Mouse (Mus musculus): ENCODE measurements around the gene Tagap. TPM values are rescaled to one million over a fixed set of nuclear protein-coding genes. Genes with fewer than 3 reads are reported as not detected.

Tagap gene
- polyA plus RNA-seq (2015; fragmentation: Nextera tagmentation; extraction: Ambion mirVana): 0.51 and 0.84 TPM in 2 replicates

DNA sequence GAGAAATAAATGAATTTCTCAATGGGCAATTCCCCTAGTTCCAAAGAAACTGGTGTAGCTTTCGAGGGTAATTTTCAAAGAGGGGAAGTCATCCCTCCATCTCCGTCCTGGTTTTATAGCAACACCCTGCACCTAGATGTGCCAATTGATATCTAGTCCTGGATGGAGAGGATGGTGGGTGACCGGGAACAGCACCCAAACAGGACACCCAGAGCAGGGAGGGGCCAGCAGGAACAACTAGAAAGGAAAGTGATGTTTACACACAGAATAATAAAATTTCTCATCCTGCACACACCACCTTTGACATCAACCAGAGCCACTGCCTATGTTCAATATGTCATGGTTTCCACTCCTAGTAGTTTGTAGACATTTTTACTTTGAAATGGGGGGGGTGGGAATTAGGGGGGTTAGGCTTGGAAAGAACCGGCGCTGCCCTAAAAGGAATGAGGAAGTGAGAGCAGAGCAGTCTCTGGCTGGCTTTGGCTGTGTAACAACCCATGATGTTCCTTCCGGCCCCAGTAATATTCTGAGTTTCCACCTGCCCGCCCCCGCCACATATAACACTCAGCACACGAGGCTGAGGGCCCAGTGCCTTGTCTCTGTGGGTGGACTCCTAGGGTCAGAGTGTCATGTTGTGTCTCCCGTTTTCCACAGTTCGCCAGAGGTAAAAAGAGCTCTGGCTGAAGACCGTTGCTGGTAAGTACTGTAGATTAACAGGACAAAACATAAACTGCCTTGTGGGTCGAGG lies at the start of gene Tagap:
Tagap (plus strand) TSS at position 588 of the 748 bp plus-strand sequence.
- Histone ChIP-seq H3K27ac (0 out of 2 replicates have a peak within 1 kb of the TSS, but pooled peaks have one; percentile 20), H3K36me3 (no peaks in the 10 kb centered on the region), H3K4me2 (peak within 1 kb of the TSS; percentile 33; the same call in 1 of the 2 replicates), H3K9me3 (replicated peaks) (no peaks in the 10 kb centered on the region), H3K4me3 (replicated peaks) (no peak within 1 kb of the TSS), H3K9ac (no peak within 1 kb of the TSS), H3K4me1 (peaks cover 15% of the 10 kb centered on the region; the same call in 1 of the 2 replicates), H3K27me3 (no peaks in the 10 kb centered on the region)
- no peak for ATAC-seq (replicated peaks; ENCODE audit: low FRiP score)
- WGBS: 36% methylated on average over 13 of the region's 13 CpGs

- no peaks in the 10 kb centered on the region for H3K36me3 ChIP-seq
- H3K4me2 ChIP-seq: no peak overlapping the region
- peaks cover 26% of the 10 kb centered on the region for H3K4me1 ChIP-seq
- 83% methylated on average over 13 of the region's 13 CpGs for WGBS
- 0 out of 2 replicates have a peak overlapping the region, but pooled peaks have one; percentile 56 for H3K27ac ChIP-seq
- no peak overlapping the region for H3K4me3 ChIP-seq (replicated peaks)
- no peaks in the 10 kb centered on the region for H3K9me3 ChIP-seq (replicated peaks)
- no peak for ATAC-seq (replicated peaks; ENCODE audit: low FRiP score)
- H3K9ac ChIP-seq: no peak overlapping the region
- no peaks in the 10 kb centered on the region for H3K27me3 ChIP-seq
These were observed 49.3 kb upstream of the Tagap start for GRCm38 (mm10) chr17:7876541-7876940.

DNA sequence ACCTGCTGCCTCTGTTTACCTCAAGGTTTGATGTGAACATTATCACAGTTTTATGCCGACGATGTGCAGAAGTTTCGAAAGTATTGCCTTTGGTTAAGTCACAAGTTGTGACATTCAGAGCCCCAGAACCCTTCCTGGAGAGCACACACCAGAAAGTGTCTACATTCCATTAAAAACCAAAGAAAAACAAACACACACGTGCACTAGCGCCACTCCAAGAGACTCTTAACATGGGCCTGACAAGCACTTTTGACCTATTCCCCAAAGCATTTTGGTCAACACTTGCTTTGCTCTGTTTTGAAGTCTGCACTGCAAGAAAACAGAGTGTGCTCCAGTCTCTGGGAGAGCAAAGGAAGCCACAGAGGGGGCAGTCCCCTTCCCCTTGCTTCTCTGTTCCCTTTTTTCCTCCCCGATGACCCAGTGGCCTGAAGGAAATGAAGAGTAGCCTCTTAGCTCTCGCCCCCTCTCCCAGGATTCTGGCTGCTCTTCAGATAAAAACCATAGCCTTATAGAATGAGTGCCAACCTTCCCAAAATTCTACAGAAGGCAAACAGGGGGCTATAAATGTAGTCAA lies 48.5 kb upstream of the Tagap start:
- no peaks in the 10 kb centered on the region for H3K27me3 ChIP-seq
- WGBS: 48% methylated on average over 7 of the region's 7 CpGs

DNA sequence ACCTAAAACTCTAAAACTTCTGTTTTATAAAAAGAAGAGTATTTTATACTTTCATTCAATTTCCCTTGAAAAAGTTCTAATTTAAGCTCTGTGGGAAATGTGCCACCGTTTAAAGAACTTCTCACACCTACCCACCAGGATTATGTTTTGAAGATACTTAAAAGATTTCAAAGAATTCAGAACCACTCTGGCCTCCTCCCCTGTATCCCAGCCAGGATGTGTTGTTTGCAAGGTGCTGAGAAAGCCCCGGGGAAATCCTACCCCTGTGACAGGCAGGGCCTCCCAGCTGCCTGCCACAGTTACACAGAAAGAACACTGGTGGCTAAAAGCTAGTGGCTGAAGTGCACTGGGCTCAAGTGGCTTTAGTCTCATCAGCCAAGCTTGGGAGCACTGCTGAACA lies 47.9 kb upstream of the Tagap start:
- Histone ChIP-seq H3K9me3 (replicated peaks) (no peaks in the 10 kb centered on the region), H3K27me3 (no peaks in the 10 kb centered on the region), H3K4me2 (no peak overlapping the region), H3K4me3 (replicated peaks) (no peak overlapping the region), H3K9ac (no peak overlapping the region), H3K4me1 (peaks cover 23% of the 10 kb centered on the region), H3K27ac (no peak overlapping the region), H3K36me3 (no peaks in the 10 kb centered on the region)
- ATAC-seq (replicated peaks; ENCODE audit: low FRiP score): no peak
- 42% methylated on average over 2 of the region's 2 CpGs for WGBS

More for the DNA sequence above, 48.5 kb upstream of the Tagap start:
- Histone ChIP-seq H3K4me2 (no peak overlapping the region), H3K9ac (no peak overlapping the region), H3K4me1 (peaks cover 23% of the 10 kb centered on the region), H3K36me3 (no peaks in the 10 kb centered on the region), H3K9me3 (replicated peaks) (no peaks in the 10 kb centered on the region), H3K27ac (no peak overlapping the region), H3K4me3 (replicated peaks) (no peak overlapping the region)
- no peak for ATAC-seq (replicated peaks; ENCODE audit: low FRiP score)

- WGBS: 78% methylated on average over 4 of the region's 4 CpGs
- Histone ChIP-seq H3K9ac (no peak overlapping the region), H3K4me2 (no peak overlapping the region), H3K27ac (no peak overlapping the region), H3K4me3 (replicated peaks) (no peak overlapping the region), H3K27me3 (no peaks in the 10 kb centered on the region), H3K9me3 (replicated peaks) (no peaks in the 10 kb centered on the region), H3K36me3 (no peaks in the 10 kb centered on the region), H3K4me1 (peaks cover 23% of the 10 kb centered on the region)
- no peak for ATAC-seq (replicated peaks; ENCODE audit: low FRiP score)
These were observed 46.3 kb upstream of the Tagap start for GRCm38 (mm10) chr17:7879529-7879928.

- H3K36me3 ChIP-seq: no peaks in the 10 kb centered on the region
- H3K9ac ChIP-seq: no peak overlapping the region
- no peak overlapping the region for H3K27ac ChIP-seq
- H3K4me1 ChIP-seq: no peaks in the 10 kb centered on the region; the same call in 1 of the 2 replicates
- no peak overlapping the region for H3K4me2 ChIP-seq
- no peaks in the 10 kb centered on the region for H3K27me3 ChIP-seq
- no peak overlapping the region for H3K4me3 ChIP-seq (replicated peaks)
- 93% methylated on average over 11 of the region's 11 CpGs for WGBS
- no peak for ATAC-seq (replicated peaks; ENCODE audit: low FRiP score)
- H3K9me3 ChIP-seq (replicated peaks): no peaks in the 10 kb centered on the region
These were observed 42.7 kb upstream of the Tagap start for GRCm38 (mm10) chr17:7883126-7883525.

DNA sequence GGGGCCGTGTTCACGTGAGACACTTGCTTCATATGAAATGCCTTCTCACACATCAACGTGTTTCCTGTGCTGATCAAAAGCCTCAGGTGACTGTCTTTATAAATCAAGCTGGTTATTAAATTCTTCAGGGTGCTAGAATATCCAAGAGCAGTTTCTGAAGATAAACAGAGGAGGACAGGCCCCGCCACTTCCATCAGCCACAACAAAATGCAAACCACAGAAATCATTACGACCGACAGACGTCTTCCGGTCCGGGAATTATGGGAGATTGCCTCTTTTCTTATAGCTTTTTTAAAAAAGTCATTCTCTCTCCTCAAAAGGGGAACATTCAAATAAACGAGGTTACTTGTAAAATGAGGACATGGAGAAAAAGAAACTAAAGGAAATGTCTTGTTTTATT lies 41.2 kb upstream of the Tagap start:
- Histone ChIP-seq H3K4me3 (replicated peaks) (no peak overlapping the region), H3K9me3 (replicated peaks) (no peaks in the 10 kb centered on the region), H3K27ac (no peak overlapping the region), H3K36me3 (no peaks in the 10 kb centered on the region), H3K9ac (no peak overlapping the region), H3K4me2 (no peak overlapping the region), H3K4me1 (no peaks in the 10 kb centered on the region), H3K27me3 (no peaks in the 10 kb centered on the region)
- 84% methylated on average over 10 of the region's 10 CpGs for WGBS
- no peak for ATAC-seq (replicated peaks; ENCODE audit: low FRiP score)

- Histone ChIP-seq H3K9me3 (replicated peaks) (no peaks in the 10 kb centered on the region), H3K36me3 (no peaks in the 10 kb centered on the region), H3K4me2 (no peak overlapping the region), H3K4me1 (no peaks in the 10 kb centered on the region), H3K9ac (no peak overlapping the region), H3K27me3 (no peaks in the 10 kb centered on the region), H3K4me3 (replicated peaks) (no peak overlapping the region), H3K27ac (no peak overlapping the region)
- no peak for ATAC-seq (replicated peaks; ENCODE audit: low FRiP score)
- 89% methylated on average over 20 of the region's 20 CpGs for WGBS
These were observed 38.6 kb upstream of the Tagap start for GRCm38 (mm10) chr17:7887071-7887815.

- H3K4me3 ChIP-seq (replicated peaks): no peak overlapping the region
- no peak overlapping the region for H3K27ac ChIP-seq
- H3K9ac ChIP-seq: no peak overlapping the region
- no peaks in the 10 kb centered on the region for H3K27me3 ChIP-seq
- 89% methylated on average over 6 of the region's 6 CpGs for WGBS
- no peak for ATAC-seq (replicated peaks; ENCODE audit: low FRiP score)
- no peak overlapping the region for H3K4me2 ChIP-seq
- H3K9me3 ChIP-seq (replicated peaks): no peaks in the 10 kb centered on the region
- no peaks in the 10 kb centered on the region for H3K36me3 ChIP-seq
- H3K4me1 ChIP-seq: no peaks in the 10 kb centered on the region
These were observed 37.5 kb upstream of the Tagap start for GRCm38 (mm10) chr17:7888291-7888690.

GRCm38 (mm10) chr17:7889026-7889425 lies 36.8 kb upstream of the Tagap start:
- H3K9me3 ChIP-seq (replicated peaks): no peaks in the 10 kb centered on the region
- no peak for ATAC-seq (replicated peaks; ENCODE audit: low FRiP score)
- H3K27me3 ChIP-seq: no peaks in the 10 kb centered on the region
- H3K4me3 ChIP-seq (replicated peaks): no peak overlapping the region
- no peak overlapping the region for H3K4me2 ChIP-seq
- H3K27ac ChIP-seq: no peak overlapping the region
- no peak overlapping the region for H3K9ac ChIP-seq
- no peaks in the 10 kb centered on the region for H3K4me1 ChIP-seq
- WGBS: 79% methylated on average over 9 of the region's 9 CpGs
- H3K36me3 ChIP-seq: no peaks in the 10 kb centered on the region

GRCm38 (mm10) chr17:7892676-7893075 lies 33.1 kb upstream of the Tagap start:
- no peak overlapping the region for H3K4me3 ChIP-seq (replicated peaks)
- ATAC-seq (replicated peaks; ENCODE audit: low FRiP score): no peak
- no peaks in the 10 kb centered on the region for H3K36me3 ChIP-seq
- H3K9ac ChIP-seq: no peak overlapping the region
- no peaks in the 10 kb centered on the region for H3K27me3 ChIP-seq
- WGBS: 70% methylated on average over 8 of the region's 8 CpGs
- no peak overlapping the region for H3K27ac ChIP-seq
- H3K4me1 ChIP-seq: no peaks in the 10 kb centered on the region
- H3K9me3 ChIP-seq (replicated peaks): no peaks in the 10 kb centered on the region
- H3K4me2 ChIP-seq: no peak overlapping the region

DNA sequence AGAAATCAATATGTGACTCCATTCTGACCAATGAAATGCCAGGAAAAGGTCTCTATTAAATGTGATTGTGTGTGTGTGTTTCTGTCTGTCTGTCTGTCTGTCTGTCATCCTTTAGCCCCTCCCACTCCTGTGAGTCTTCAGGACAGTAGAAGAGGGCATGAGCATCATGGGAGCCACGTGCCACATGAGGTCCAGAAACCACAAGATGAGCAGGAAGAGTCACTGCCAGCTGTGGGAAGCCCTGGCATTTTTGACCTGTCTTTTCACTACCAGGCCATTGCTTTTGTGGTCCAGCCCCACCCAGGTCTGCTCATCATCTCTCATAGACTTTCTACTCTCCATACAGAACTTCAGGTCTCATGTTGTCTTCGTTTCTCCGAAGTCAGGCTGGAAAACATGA lies 31.7 kb upstream of the Tagap start:
- no peak overlapping the region for H3K4me2 ChIP-seq
- no peak overlapping the region for H3K9ac ChIP-seq
- no peak overlapping the region for H3K27ac ChIP-seq
- H3K9me3 ChIP-seq (replicated peaks): no peaks in the 10 kb centered on the region
- H3K36me3 ChIP-seq: no peaks in the 10 kb centered on the region
- no peaks in the 10 kb centered on the region for H3K27me3 ChIP-seq
- ATAC-seq (replicated peaks; ENCODE audit: low FRiP score): no peak
- 0 out of 2 replicates have a peak, but pooled peaks cover under 1% of the 10 kb centered on the region for H3K4me1 ChIP-seq
- WGBS: 91% methylated on average over 3 of the region's 3 CpGs
- no peak overlapping the region for H3K4me3 ChIP-seq (replicated peaks)

Data from kidney, embryonic 15.5 days (tissue).